Mouse (Mus musculus): Measurements from ENCODE around the gene Gm10719. TPM values are rescaled to one million over a fixed set of nuclear protein-coding genes. Genes with fewer than 3 reads are reported as not detected.
"Not testable (repeated sequence)": the region's sequence is repeated elsewhere in the genome, so short reads cannot be mapped to it uniquely, and the experiment has no call there.

The Gm10719 gene
- 0.50 and 0.65 TPM in 2 replicates for polyA plus RNA-seq (2016; fragmentation: Nextera tagmentation; extraction: Ambion mirVana)

DNA sequence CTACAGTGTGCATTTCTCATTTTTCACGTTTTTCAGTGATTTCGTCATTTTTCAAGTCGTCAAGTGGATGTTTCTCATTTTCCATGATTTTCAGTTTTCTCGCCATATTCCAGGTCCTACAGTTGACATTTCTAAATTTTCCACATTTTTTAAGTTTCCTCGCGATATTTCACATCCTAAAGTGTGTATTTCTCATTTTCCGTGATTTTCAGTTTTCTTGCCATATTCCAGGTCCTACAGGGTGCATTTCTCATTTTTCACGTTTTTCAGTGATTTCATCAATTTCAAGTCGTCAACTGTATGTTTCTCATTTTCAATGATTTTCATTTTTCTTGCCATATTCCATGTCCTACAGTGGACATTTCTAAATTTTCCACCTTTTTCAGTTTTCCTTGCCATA is at the start of gene Gm10719:
Gene Gm10719, plus strand, starts transcription at position 301 of the 400 bp plus-strand sequence.
- H3K4me3 ChIP-seq; H3K9me3 ChIP-seq; H3K4me1 ChIP-seq; H3K27me3 ChIP-seq; H3K27ac ChIP-seq (replicated peaks); H3K36me3 ChIP-seq; H3K9ac ChIP-seq (replicated peaks); ATAC-seq (ENCODE audit: low FRiP score, low read depth); H3K4me2 ChIP-seq (replicated peaks): not testable (repeated sequence)
- 81% methylated on average over 1 of the region's 9 CpGs for WGBS

GRCm38 (mm10) chr9:3000445-3000972 is 16.7 kb upstream of the Gm10719 start, which contains the start of gene Gm10722:
Gene Gm10722, plus strand, starts transcription at chr9:3000922.
- H3K27ac ChIP-seq (replicated peaks); H3K27me3 ChIP-seq; H3K9ac ChIP-seq (replicated peaks); H3K4me1 ChIP-seq; H3K9me3 ChIP-seq; H3K4me3 ChIP-seq; H3K36me3 ChIP-seq; H3K4me2 ChIP-seq (replicated peaks); ATAC-seq (ENCODE audit: low FRiP score, low read depth): not testable (repeated sequence)
- 73% methylated on average over 12 of the region's 12 CpGs for WGBS

- H3K9ac ChIP-seq (replicated peaks); H3K9me3 ChIP-seq: not testable (repeated sequence)
These were observed 16.2 kb upstream of the Gm10719 start for GRCm38 (mm10) chr9:3001006-3001405.

GRCm38 (mm10) chr9:3001948-3002659 is 15.1 kb upstream of the Gm10719 start:
- H3K27me3 ChIP-seq; H3K4me1 ChIP-seq; H3K27ac ChIP-seq (replicated peaks); H3K4me2 ChIP-seq (replicated peaks); H3K4me3 ChIP-seq; H3K9me3 ChIP-seq; H3K36me3 ChIP-seq: not testable (repeated sequence)
- 67% methylated on average over 9 of the region's 11 CpGs for WGBS
- ATAC-seq (ENCODE audit: low FRiP score, low read depth): peak; percentile 87
- 0 out of 2 replicates have a peak overlapping the region, but pooled peaks have one; percentile 0 for H3K9ac ChIP-seq (replicated peaks)

More at GRCm38 (mm10) chr9:3001006-3001405, 16.2 kb upstream of the Gm10719 start:
- not testable (repeated sequence) for H3K4me2 ChIP-seq (replicated peaks); H3K27me3 ChIP-seq; H3K36me3 ChIP-seq; H3K4me1 ChIP-seq; ATAC-seq (ENCODE audit: low FRiP score, low read depth); H3K27ac ChIP-seq (replicated peaks); H3K4me3 ChIP-seq
- 66% methylated on average over 8 of the region's 8 CpGs for WGBS

GRCm38 (mm10) chr9:3002794-3003396 is 14.3 kb upstream of the Gm10719 start, which contains the start of gene Gm11168:
Gene Gm11168, plus strand, starts transcription at chr9:3003346.
- WGBS: 77% methylated on average over 6 of the region's 14 CpGs
- not testable (repeated sequence) for H3K4me2 ChIP-seq (replicated peaks); H3K36me3 ChIP-seq; H3K4me3 ChIP-seq; H3K27ac ChIP-seq (replicated peaks); H3K9me3 ChIP-seq; ATAC-seq (ENCODE audit: low FRiP score, low read depth); H3K4me1 ChIP-seq; H3K27me3 ChIP-seq
- H3K9ac ChIP-seq (replicated peaks): 0 out of 2 replicates have a peak within 1 kb of the TSS, but pooled peaks have one; percentile 0

DNA sequence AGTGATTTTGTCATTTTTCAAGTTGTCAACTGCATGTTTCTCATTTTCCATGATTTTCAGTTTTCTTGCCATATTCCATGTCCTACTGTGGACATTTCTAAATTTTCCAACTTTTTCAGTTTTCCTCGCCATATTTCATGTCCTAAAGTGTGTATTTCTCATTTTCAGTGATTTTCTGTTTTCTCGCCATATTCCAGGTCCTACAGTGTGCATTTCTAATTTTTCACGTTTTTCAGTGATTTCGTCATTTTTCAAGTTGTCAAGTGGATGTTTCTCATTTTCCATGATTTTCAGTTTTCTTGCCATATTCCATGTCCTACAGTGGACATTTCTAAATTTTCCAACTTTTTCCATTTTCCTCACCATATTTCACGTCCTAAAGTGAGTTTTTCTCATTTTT is 11.0 kb upstream of the Gm10719 start:
- H3K9me3 ChIP-seq; H3K27ac ChIP-seq (replicated peaks); H3K36me3 ChIP-seq; H3K4me1 ChIP-seq; ATAC-seq (ENCODE audit: low FRiP score, low read depth); H3K9ac ChIP-seq (replicated peaks); H3K4me2 ChIP-seq (replicated peaks); H3K4me3 ChIP-seq; H3K27me3 ChIP-seq: not testable (repeated sequence)
- WGBS: 84% methylated on average over 1 of the region's 5 CpGs

GRCm38 (mm10) chr9:3006636-3007035 is 10.6 kb upstream of the Gm10719 start:
- WGBS: 70% methylated on average over 8 of the region's 8 CpGs
- H3K4me3 ChIP-seq, H3K27me3 ChIP-seq: not testable (repeated sequence)

DNA sequence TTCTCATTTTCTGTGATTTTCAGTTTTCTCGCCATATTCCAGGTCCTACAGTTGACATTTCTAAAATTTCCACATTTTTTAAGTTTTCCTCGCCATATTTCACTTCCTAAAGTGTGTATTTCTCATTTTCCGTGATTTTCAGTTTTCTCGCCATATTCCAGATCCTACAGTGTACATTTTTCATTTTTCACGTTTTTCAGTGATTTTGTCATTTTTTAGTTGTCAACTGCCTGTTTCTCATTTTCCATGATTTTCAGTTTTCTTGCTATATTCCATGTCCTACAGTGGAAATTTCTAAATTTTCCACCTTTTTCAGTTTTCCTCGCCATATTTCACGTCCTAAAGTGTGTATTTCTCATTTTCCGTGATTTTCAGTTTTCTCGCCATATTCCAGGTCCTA is 9.9 kb upstream of the Gm10719 start:
- H3K36me3 ChIP-seq; H3K4me2 ChIP-seq (replicated peaks); H3K4me1 ChIP-seq; H3K4me3 ChIP-seq; H3K9ac ChIP-seq (replicated peaks); H3K9me3 ChIP-seq; H3K27ac ChIP-seq (replicated peaks); H3K27me3 ChIP-seq: not testable (repeated sequence)
- 77% methylated on average over 8 of the region's 9 CpGs for WGBS
- ATAC-seq (ENCODE audit: low FRiP score, low read depth): peak; percentile 35

More at GRCm38 (mm10) chr9:3006636-3007035, 10.6 kb upstream of the Gm10719 start:
- H3K9ac ChIP-seq (replicated peaks); H3K27ac ChIP-seq (replicated peaks); H3K9me3 ChIP-seq; H3K4me2 ChIP-seq (replicated peaks); H3K4me1 ChIP-seq; H3K36me3 ChIP-seq: not testable (repeated sequence)
- peak; percentile 77 for ATAC-seq (ENCODE audit: low FRiP score, low read depth)

DNA sequence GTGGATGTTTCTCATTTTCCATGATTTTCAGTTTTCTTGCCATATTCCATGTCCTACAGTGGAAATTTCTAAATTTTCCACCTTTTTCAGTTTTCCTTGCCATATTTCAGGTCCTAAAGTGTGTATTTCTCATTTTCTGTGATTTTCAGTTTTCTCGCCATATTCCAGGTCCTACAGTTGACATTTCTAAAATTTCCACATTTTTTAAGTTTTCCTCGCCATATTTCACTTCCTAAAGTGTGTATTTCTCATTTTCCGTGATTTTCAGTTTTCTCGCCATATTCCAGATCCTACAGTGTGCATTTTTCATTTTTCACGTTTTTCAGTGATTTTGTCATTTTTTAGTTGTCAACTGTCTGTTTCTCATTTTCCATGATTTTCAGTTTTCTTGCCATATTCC is 7.9 kb upstream of the Gm10719 start:
- ATAC-seq (ENCODE audit: low FRiP score, low read depth): peak; percentile 20
- not testable (repeated sequence) for H3K9ac ChIP-seq (replicated peaks); H3K27me3 ChIP-seq; H3K4me2 ChIP-seq (replicated peaks); H3K4me3 ChIP-seq; H3K27ac ChIP-seq (replicated peaks); H3K36me3 ChIP-seq; H3K4me1 ChIP-seq; H3K9me3 ChIP-seq
- no CpG with 5 or more reads among the region's 5 CpGs for WGBS

GRCm38 (mm10) chr9:3012054-3012621 is 5.1 kb upstream of the Gm10719 start:
- H3K4me1 ChIP-seq; H3K36me3 ChIP-seq; H3K9ac ChIP-seq (replicated peaks); H3K4me2 ChIP-seq (replicated peaks); H3K27ac ChIP-seq (replicated peaks); H3K27me3 ChIP-seq; H3K4me3 ChIP-seq; H3K9me3 ChIP-seq; ATAC-seq (ENCODE audit: low FRiP score, low read depth): not testable (repeated sequence)
- 79% methylated on average over 3 of the region's 7 CpGs for WGBS

DNA sequence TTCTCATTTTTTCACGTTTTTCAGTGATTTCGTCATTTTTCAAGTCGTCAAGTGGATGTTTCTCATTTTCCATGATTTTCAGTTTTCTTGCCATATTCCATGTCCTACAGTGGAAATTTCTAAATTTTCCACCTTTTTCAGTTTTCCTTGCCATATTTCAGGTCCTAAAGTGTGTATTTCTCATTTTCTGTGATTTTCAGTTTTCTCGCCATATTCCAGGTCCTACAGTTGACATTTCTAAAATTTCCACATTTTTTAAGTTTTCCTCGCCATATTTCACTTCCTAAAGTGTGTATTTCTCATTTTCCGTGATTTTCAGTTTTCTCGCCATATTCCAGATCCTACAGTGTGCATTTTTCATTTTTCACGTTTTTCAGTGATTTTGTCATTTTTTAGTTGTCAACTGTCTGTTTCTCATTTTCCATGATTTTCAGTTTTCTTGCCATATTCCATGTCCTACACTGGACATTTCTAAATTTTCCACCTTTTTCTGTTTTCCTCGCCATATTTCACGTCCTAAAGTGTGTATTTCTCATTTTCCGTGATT is 4.4 kb upstream of the Gm10719 start, which contains the start of gene Gm10721:
Gene Gm10721, plus strand, starts transcription at position 408 of the 547 bp plus-strand sequence.
- H3K4me2 ChIP-seq (replicated peaks); H3K27me3 ChIP-seq; H3K9me3 ChIP-seq; H3K4me1 ChIP-seq; H3K36me3 ChIP-seq; H3K4me3 ChIP-seq; H3K27ac ChIP-seq (replicated peaks); H3K9ac ChIP-seq (replicated peaks): not testable (repeated sequence)
- peak; percentile 64 for ATAC-seq (ENCODE audit: low FRiP score, low read depth)
- WGBS: no CpG with 5 or more reads among the region's 11 CpGs

DNA sequence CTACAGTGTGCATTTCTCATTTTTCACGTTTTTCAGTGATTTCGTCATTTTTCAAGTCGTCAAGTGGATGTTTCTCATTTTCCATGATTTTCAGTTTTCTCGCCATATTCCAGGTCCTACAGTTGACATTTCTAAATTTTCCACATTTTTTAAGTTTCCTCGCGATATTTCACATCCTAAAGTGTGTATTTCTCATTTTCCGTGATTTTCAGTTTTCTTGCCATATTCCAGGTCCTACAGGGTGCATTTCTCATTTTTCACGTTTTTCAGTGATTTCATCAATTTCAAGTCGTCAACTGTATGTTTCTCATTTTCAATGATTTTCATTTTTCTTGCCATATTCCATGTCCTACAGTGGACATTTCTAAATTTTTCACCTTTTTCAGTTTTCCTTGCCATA is 1.9 kb upstream of the Gm10719 start, which contains the start of gene Gm10720:
Gene Gm10720, plus strand, starts transcription at position 301 of the 400 bp plus-strand sequence.
- not testable (repeated sequence) for H3K4me1 ChIP-seq; H3K27me3 ChIP-seq; H3K9me3 ChIP-seq; ATAC-seq (ENCODE audit: low FRiP score, low read depth); H3K9ac ChIP-seq (replicated peaks); H3K36me3 ChIP-seq; H3K4me2 ChIP-seq (replicated peaks); H3K27ac ChIP-seq (replicated peaks); H3K4me3 ChIP-seq
- WGBS: 69% methylated on average over 5 of the region's 9 CpGs

Data from midbrain, embryonic 12.5 days (tissue).